Mouse (Mus musculus): Measurements from ENCODE around the gene Pithd1. TPM values are rescaled to one million over a fixed set of nuclear protein-coding genes. Genes with fewer than 3 reads are reported as not detected.

Pithd1 gene
- polyA plus RNA-seq (2016; fragmentation: Nextera tagmentation; extraction: Ambion mirVana) = 58.3 and 59.8 TPM in 2 replicates

DNA sequence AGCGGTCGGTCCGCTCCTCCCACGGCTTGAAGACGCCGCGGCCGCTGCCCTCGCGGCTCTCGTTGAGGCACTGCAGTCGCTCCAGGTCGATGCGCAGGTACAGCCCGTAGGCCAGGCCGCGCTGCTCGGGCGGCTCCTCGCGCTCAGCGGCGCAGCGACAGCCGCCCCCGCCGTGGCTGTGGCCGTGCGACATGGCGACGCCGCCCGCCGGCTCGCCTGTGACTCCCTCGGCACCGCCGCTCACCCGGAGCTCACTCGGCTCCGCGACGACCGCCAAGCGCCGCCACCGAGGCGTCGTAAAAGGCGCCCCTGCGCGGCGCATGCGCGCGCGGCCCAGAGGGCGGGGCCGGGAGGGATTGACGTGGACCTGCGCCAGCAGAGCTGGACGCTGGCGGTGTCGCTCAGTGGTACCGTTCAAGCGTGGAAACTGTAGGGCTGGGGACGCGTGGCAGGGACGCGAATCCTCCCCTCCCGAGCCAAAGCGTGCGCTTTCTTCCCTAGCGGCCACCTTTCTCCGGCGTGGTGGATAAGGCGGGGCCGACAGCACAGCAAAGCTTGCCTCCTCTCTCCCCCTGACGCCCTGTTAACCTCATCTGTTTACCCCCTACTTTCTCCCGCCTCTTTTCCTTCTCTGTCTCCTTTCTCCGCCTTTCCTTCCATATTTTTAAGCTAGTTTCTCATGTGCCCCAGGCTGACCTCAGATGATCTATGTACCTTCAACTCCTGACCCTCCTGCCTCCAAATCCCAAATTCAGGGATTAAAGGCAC lies at the start of gene Pithd1:
TSS of gene Pithd1 (minus strand) at position 322 of the 768 bp plus-strand sequence.
- Histone ChIP-seq H3K27ac (peak within 1 kb of the TSS; percentile 85), H3K4me1 (peaks cover 22% of the 10 kb centered on the region), H3K9me3 (replicated peaks) (no peaks in the 10 kb centered on the region), H3K4me3 (peak within 1 kb of the TSS; percentile 93), H3K9ac (peak within 1 kb of the TSS; percentile 95), H3K36me3 (peaks cover 26% of the 10 kb centered on the region), H3K4me2 (replicated peaks) (peak within 1 kb of the TSS; percentile 94), H3K27me3 (no peaks in the 10 kb centered on the region)
- under 1% methylated on average over 74 of the region's 81 CpGs for WGBS
- peak; percentile 89 for ATAC-seq (ENCODE audit: low FRiP score)

GRCm38 (mm10) chr4:136035078-136035477 lies 48.0 kb upstream of the Pithd1 start:
- no peak for ATAC-seq (ENCODE audit: low FRiP score)
- no peak overlapping the region for H3K27ac ChIP-seq
- H3K9ac ChIP-seq = no peak overlapping the region
- no peaks in the 10 kb centered on the region for H3K27me3 ChIP-seq
- H3K4me1 ChIP-seq = peaks cover 11% of the 10 kb centered on the region
- H3K36me3 ChIP-seq = no peaks in the 10 kb centered on the region
- no peaks in the 10 kb centered on the region for H3K9me3 ChIP-seq (replicated peaks)
- WGBS = 86% methylated on average over 4 of the region's 4 CpGs
- H3K4me3 ChIP-seq = no peak overlapping the region
- no peak overlapping the region for H3K4me2 ChIP-seq (replicated peaks)

DNA sequence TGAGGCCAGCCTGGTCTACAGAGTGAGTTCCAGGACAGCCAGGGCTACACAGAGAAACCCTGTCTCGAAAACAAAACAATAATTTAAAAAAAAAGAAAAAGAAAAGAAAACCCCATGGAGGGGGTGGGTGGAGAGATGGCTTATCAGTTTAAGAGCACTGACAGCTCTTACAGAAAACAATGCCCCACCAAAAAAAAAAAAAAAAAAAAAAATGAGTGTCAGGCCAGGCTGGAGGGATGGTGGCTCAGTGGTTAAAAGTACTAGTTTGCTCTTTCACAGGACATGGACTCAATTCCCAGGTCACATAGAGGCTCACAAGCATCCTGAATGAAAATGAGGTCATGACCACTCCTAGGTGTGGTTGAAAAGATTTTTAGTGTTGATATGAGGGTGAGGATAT lies 46.2 kb upstream of the Pithd1 start:
- Histone ChIP-seq H3K4me1 (peaks cover 11% of the 10 kb centered on the region), H3K9ac (no peak overlapping the region), H3K4me3 (no peak overlapping the region), H3K9me3 (replicated peaks) (no peaks in the 10 kb centered on the region), H3K4me2 (replicated peaks) (no peak overlapping the region), H3K36me3 (no peaks in the 10 kb centered on the region), H3K27ac (no peak overlapping the region), H3K27me3 (no peaks in the 10 kb centered on the region)
- no peak for ATAC-seq (ENCODE audit: low FRiP score)
- WGBS = 67% methylated on average over 1 of the region's 1 CpGs

- Histone ChIP-seq H3K9ac (peak overlapping the region; percentile 8; the same call in 1 of the 2 replicates), H3K4me3 (no peak overlapping the region), H3K4me2 (replicated peaks) (peak overlapping the region; percentile 18; the same call in 1 of the 2 replicates), H3K4me1 (peaks cover 11% of the 10 kb centered on the region), H3K27me3 (no peaks in the 10 kb centered on the region), H3K27ac (peak overlapping the region; percentile 25), H3K36me3 (no peaks in the 10 kb centered on the region), H3K9me3 (replicated peaks) (no peaks in the 10 kb centered on the region)
- ATAC-seq (ENCODE audit: low FRiP score) = peak; percentile 40; the same call in 1 of the 2 replicates
- whole genome bisulfite sequencing = 2% methylated on average over 8 of the region's 8 CpGs
Observed at GRCm38 (mm10) chr4:136030968-136031909, 44.2 kb upstream of the Pithd1 start.

DNA sequence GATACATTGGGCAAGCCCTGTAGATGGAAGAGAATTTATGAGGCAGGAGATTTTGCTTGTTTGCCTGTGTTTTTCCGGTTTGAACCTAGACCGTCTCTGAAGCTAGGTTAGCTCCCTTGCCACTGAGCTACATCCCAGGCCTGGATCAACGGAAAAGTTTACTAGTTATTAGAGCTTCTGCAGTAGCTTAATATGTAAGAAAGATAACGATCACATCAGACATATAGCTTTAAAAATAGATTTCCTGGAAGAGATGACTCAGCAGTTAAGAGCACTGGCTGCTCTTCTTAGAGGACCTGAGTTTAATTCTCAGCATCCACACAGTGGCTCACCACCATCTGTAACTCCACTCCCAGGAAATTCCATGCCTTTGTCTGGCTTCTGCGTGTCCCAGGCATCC lies 41.6 kb upstream of the Pithd1 start:
- Histone ChIP-seq H3K36me3 (no peaks in the 10 kb centered on the region), H3K4me2 (replicated peaks) (no peak overlapping the region), H3K4me3 (no peak overlapping the region), H3K9ac (no peak overlapping the region), H3K9me3 (replicated peaks) (no peaks in the 10 kb centered on the region), H3K27ac (no peak overlapping the region), H3K27me3 (no peaks in the 10 kb centered on the region), H3K4me1 (peaks cover 11% of the 10 kb centered on the region)
- ATAC-seq (ENCODE audit: low FRiP score) = no peak
- WGBS = 88% methylated on average over 5 of the region's 5 CpGs

- Histone ChIP-seq H3K27me3 (no peaks in the 10 kb centered on the region), H3K27ac (no peak overlapping the region)
- WGBS = 89% methylated on average over 19 of the region's 19 CpGs
Observed at GRCm38 (mm10) chr4:136028132-136028564, 41.1 kb upstream of the Pithd1 start.

DNA sequence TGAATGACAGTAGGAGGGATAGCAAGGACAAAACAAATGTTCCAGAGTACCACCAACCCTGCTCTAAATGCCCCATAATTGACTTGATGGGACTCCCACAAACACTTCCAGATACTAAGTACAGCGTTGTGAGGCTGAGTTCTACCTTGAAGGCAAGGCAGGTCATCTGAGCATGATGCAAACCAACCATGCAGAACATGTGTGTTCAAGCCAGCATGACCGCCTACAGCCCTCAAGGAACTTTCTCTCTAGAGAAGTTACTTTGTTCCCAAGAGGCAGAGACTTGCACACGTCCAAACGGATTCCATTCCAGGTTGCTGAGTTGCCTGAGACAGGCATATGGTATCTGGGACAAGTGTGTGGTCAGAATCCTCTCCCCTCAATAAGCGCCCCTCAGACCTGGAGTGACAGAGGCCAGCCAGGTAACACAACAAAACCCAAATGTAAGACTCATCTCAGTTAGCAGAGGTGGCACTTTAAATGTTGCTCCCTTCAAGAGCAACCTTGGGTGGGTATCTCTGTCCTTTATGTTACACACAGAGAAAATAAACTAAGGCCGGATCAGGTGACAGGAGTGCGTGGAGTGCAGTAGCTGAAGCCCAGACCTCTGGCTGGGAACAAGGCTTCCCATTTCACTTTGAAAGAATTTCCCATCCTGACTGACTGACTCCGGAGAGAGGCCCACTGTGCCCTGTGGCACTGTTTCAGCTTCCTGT lies 40.5 kb upstream of the Pithd1 start:
- H3K4me2 ChIP-seq (replicated peaks) = no peak overlapping the region
- no peak for ATAC-seq (ENCODE audit: low FRiP score)
- no peaks in the 10 kb centered on the region for H3K27me3 ChIP-seq
- peaks cover 11% of the 10 kb centered on the region for H3K4me1 ChIP-seq
- H3K4me3 ChIP-seq = no peak overlapping the region
- no peak overlapping the region for H3K9ac ChIP-seq
- no peaks in the 10 kb centered on the region for H3K9me3 ChIP-seq (replicated peaks)
- 74% methylated on average over 8 of the region's 8 CpGs for WGBS
- H3K36me3 ChIP-seq = no peaks in the 10 kb centered on the region
- H3K27ac ChIP-seq = no peak overlapping the region

More at GRCm38 (mm10) chr4:136028132-136028564, 41.1 kb upstream of the Pithd1 start:
- H3K4me1 ChIP-seq = peaks cover 11% of the 10 kb centered on the region
- no peak overlapping the region for H3K9ac ChIP-seq
- no peak overlapping the region for H3K4me2 ChIP-seq (replicated peaks)
- no peaks in the 10 kb centered on the region for H3K9me3 ChIP-seq (replicated peaks)
- no peak overlapping the region for H3K4me3 ChIP-seq
- no peak for ATAC-seq (ENCODE audit: low FRiP score)
- H3K36me3 ChIP-seq = no peaks in the 10 kb centered on the region

- no peak overlapping the region for H3K4me3 ChIP-seq
Observed at GRCm38 (mm10) chr4:136025350-136025749, 38.3 kb upstream of the Pithd1 start.

DNA sequence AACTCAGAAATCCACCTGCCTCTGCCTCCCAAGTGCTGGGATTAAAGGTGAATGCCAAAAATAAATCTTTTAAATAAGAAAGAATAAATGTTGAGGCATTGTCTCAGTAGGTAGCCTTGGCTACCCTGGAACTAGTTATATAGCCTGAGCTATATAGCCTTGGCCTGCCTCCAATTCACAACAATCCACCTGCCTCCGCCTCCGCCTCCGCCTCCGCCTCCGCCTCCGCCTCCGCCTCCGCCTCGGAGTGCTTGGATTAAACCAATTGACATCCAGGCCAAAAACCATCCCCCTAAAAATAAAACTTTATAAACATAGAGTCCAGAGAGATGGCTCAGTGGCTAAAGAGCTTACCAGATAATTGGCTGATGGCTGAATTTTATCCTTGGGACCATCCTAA lies 35.9 kb upstream of the Pithd1 start:
- Histone ChIP-seq H3K36me3 (no peaks in the 10 kb centered on the region), H3K9me3 (replicated peaks) (no peaks in the 10 kb centered on the region), H3K27ac (no peak overlapping the region), H3K27me3 (no peaks in the 10 kb centered on the region), H3K4me2 (replicated peaks) (no peak overlapping the region), H3K9ac (no peak overlapping the region), H3K4me1 (peaks cover 11% of the 10 kb centered on the region), H3K4me3 (no peak overlapping the region)
- no peak for ATAC-seq (ENCODE audit: low FRiP score)
- WGBS = 96% methylated on average over 9 of the region's 9 CpGs

More at GRCm38 (mm10) chr4:136025350-136025749, 38.3 kb upstream of the Pithd1 start:
- no peak overlapping the region for H3K27ac ChIP-seq
- ATAC-seq (ENCODE audit: low FRiP score) = no peak
- no peak overlapping the region for H3K4me2 ChIP-seq (replicated peaks)
- H3K4me1 ChIP-seq = peaks cover 5% of the 10 kb centered on the region
- H3K9ac ChIP-seq = no peak overlapping the region
- H3K9me3 ChIP-seq (replicated peaks) = no peaks in the 10 kb centered on the region
- 79% methylated on average over 1 of the region's 1 CpGs for WGBS
- H3K36me3 ChIP-seq = no peaks in the 10 kb centered on the region
- no peaks in the 10 kb centered on the region for H3K27me3 ChIP-seq

GRCm38 (mm10) chr4:136021549-136022047 lies 34.5 kb upstream of the Pithd1 start, which contains the start of gene Eloa:
TSS of gene Eloa (minus strand) at chr4:136021763.
- Histone ChIP-seq H3K9ac (peak within 1 kb of the TSS; percentile 99), H3K4me2 (replicated peaks) (peak within 1 kb of the TSS; percentile 98), H3K27ac (peak within 1 kb of the TSS; percentile 90), H3K9me3 (replicated peaks) (no peaks in the 10 kb centered on the region), H3K4me3 (peak within 1 kb of the TSS; percentile 100), H3K27me3 (no peaks in the 10 kb centered on the region), H3K4me1 (peaks cover 11% of the 10 kb centered on the region), H3K36me3 (no peaks in the 10 kb centered on the region)
- peak; percentile 98 for ATAC-seq (ENCODE audit: low FRiP score)
- WGBS = under 1% methylated on average over 48 of the region's 48 CpGs

- H3K9me3 ChIP-seq (replicated peaks) = no peaks in the 10 kb centered on the region
- peak overlapping the region; percentile 98 for H3K4me2 ChIP-seq (replicated peaks)
- 2% methylated on average over 44 of the region's 62 CpGs for WGBS
- H3K4me1 ChIP-seq = peaks cover 11% of the 10 kb centered on the region
- H3K27me3 ChIP-seq = no peaks in the 10 kb centered on the region
- peak overlapping the region; percentile 100 for H3K4me3 ChIP-seq
- H3K27ac ChIP-seq = peak overlapping the region; percentile 90
- H3K36me3 ChIP-seq = no peaks in the 10 kb centered on the region
- peak overlapping the region; percentile 99 for H3K9ac ChIP-seq
- ATAC-seq (ENCODE audit: low FRiP score) = peak; percentile 81
Observed at GRCm38 (mm10) chr4:136020743-136021548, 33.9 kb upstream of the Pithd1 start.

Measured in hindbrain, embryonic 12.5 days (tissue).